Mouse (Mus musculus) adrenal gland, postnatal 4 days (tissue): ENCODE results near the gene Abcb8. TPM values are rescaled to one million over a fixed set of nuclear protein-coding genes. Genes with fewer than 3 reads are reported as not detected.

Source experiments
- DNase-seq, 2 experiments: peaks; one replicate each; pipeline ENCODE4 v3.0.0; 2021 to 2022; ENCODE audit warnings: low spot score in 2 of 2, mixed read lengths in 2 of 2
- total RNA-seq, 2 experiments: library from RNA; stranded (reverse); gene quantifications; 2 replicates each; pipeline ENCODE4 v1.2.3; 2021

Abcb8 gene
- total RNA-seq, 2 experiments from 2014 or later = 73.9 to 84.8 TPM

GRCm38 (mm10) chr5:24424861-24425411, 31.5 kb downstream of the Abcb8 start:
- DNase-seq = peak; percentile 73

- DNase-seq = no peak
Measured at GRCm38 (mm10) chr5:24425421-24426036, 32.1 kb downstream of the Abcb8 start.

GRCm38 (mm10) chr5:24426037-24426432, 32.6 kb downstream of the Abcb8 start:
- DNase-seq = no peak

- DNase-seq = no peak
Measured at GRCm38 (mm10) chr5:24426556-24427284, 33.3 kb downstream of the Abcb8 start.

GRCm38 (mm10) chr5:24427285-24427633, 33.8 kb downstream of the Abcb8 start:
- DNase-seq = no peak

- DNase-seq = no peak
Measured at GRCm38 (mm10) chr5:24427981-24428402, 34.5 kb downstream of the Abcb8 start.

- DNase-seq = no peak
Measured at GRCm38 (mm10) chr5:24428596-24428995, 35.1 kb downstream of the Abcb8 start.

GRCm38 (mm10) chr5:24433993-24434392, 40.5 kb downstream of the Abcb8 start:
- no peak for DNase-seq

GRCm38 (mm10) chr5:24441187-24441586, 47.7 kb downstream of the Abcb8 start:
- DNase-seq = no peak

GRCm38 (mm10) chr5:24442029-24442428, 48.6 kb downstream of the Abcb8 start:
- no peak for DNase-seq

GRCm38 (mm10) chr5:24443204-24443603, 49.7 kb downstream of the Abcb8 start:
- no peak for DNase-seq

GRCm38 (mm10) chr5:24443927-24444326, 50.5 kb downstream of the Abcb8 start:
- DNase-seq = no peak

GRCm38 (mm10) chr5:24444746-24445427, 51.4 kb downstream of the Abcb8 start, which contains the start of gene Fastk:
TSS of gene Fastk (minus strand) at chr5:24445287.
- DNase-seq = peak; percentile 85 to 86

- no peak for DNase-seq
Measured at GRCm38 (mm10) chr5:24445428-24446080, 52.1 kb downstream of the Abcb8 start.

- no peak for DNase-seq
Measured at GRCm38 (mm10) chr5:24446630-24447029, 53.2 kb downstream of the Abcb8 start.

GRCm38 (mm10) chr5:24447624-24448298, 54.3 kb downstream of the Abcb8 start, which contains the start of gene Tmub1:
TSS of gene Tmub1 (minus strand) at chr5:24447854.
- DNase-seq = peak; percentile 62 to 75

- DNase-seq = peak; percentile 59 to 73
Measured at GRCm38 (mm10) chr5:24451264-24452029, 58.0 kb downstream of the Abcb8 start.

GRCm38 (mm10) chr5:24452030-24452690, 58.7 kb downstream of the Abcb8 start, which contains the start of gene Agap3:
TSS of gene Agap3 (plus strand) at chr5:24452177.
- peak in 1 of 2 experiments; percentile 25 for DNase-seq

GRCm38 (mm10) chr5:24452691-24453233, 59.3 kb downstream of the Abcb8 start:
- no peak for DNase-seq
